Mouse (Mus musculus): ENCODE results near the gene Slc29a2. TPM values are rescaled to one million over a fixed set of nuclear protein-coding genes. Genes with fewer than 3 reads are reported as not detected.

The Slc29a2 gene
- polyA plus RNA-seq, 1 experiment from 2014 or later = 4.9 TPM

GRCm38 (mm10) chr19:5052166-5052822, 28.6 kb downstream of the Slc29a2 start:
- Histone ChIP-seq H3K27ac (no peak overlapping the region), H3K9ac (ENCODE audit: low read depth, low read length) (0 out of 2 replicates have a peak overlapping the region, but pooled peaks have one; percentile 13)

DNA sequence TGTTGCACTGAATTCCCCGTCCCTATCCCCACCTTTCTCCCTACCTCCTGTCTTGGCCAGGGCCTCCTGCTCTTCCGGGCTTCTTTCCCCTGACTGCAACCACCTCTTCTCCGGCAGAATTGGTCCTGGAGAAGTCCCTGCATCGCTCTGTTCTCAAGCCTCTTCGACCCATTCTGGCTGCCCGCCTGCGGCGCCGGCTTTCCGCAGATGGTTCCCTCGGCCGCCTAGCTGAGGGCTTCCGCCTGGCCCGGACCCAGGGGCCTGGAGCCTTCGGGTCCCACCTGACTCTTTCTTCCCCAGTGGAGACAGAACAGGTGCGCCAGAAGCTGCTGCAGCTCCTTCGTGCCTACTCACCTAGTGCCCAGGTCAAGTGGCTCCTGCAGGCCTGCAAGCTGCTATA, 29.2 kb downstream of the Slc29a2 start:
- no peak for TF ChIP-seq CTCF (IDR thresholded peaks at IDR 0.05; ENCODE audit: low read depth)

More at GRCm38 (mm10) chr19:5052166-5052822, 28.6 kb downstream of the Slc29a2 start:
- 0 out of 2 replicates have a peak, but pooled peaks cover 9% of the 10 kb centered on the region for H3K36me3 ChIP-seq (ENCODE audit: insufficient read depth, low read length)
- H3K4me3 ChIP-seq (replicated peaks; ENCODE audit: low read depth, low read length) = no peak overlapping the region
- DNase-seq (ENCODE audit: low spot score) (peak; percentile 34), ATAC-seq (replicated peaks; ENCODE audit: low FRiP score, low read depth) (no peak)
- no peak overlapping the region for H3K4me2 ChIP-seq (ENCODE audit: low read length)
- WGBS = 34% methylated on average over 25 of the region's 25 CpGs
- TF ChIP-seq CTCF (IDR thresholded peaks at IDR 0.05; ENCODE audit: low read depth) = no peak
- peaks cover 16% of the 10 kb centered on the region for H3K4me1 ChIP-seq (replicated peaks; ENCODE audit: insufficient read depth, low read length)
- H3K9me3 ChIP-seq (replicated peaks; ENCODE audit: low read length) = no peaks in the 10 kb centered on the region
- no peaks in the 10 kb centered on the region for H3K27me3 ChIP-seq (ENCODE audit: insufficient read depth, low read length)

DNA sequence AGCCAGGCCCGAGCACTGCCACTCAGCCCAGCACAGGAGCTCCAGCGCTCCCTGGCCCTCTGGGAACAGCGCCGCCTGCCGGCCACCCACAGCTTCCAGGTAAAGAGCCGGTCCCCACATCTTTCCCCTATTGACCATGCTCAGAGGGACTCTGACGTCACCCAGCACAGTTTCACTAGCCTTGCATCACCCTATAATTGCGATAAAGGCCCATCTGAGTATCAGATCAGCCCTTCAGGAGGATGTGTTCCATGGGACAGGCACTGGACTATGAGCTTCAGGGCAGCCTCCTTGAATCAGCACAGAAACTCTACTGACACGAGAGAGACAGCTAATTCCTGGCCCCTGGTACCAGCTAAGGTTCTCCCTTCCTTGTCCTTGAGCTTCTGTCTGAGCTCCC, 30.2 kb downstream of the Slc29a2 start:
- TF ChIP-seq CTCF (IDR thresholded peaks at IDR 0.05; ENCODE audit: low read depth) = peak; percentile 81
- no peak overlapping the region for H3K4me3 ChIP-seq (replicated peaks; ENCODE audit: low read depth, low read length)
- no peak overlapping the region for H3K27ac ChIP-seq
- H3K27me3 ChIP-seq (ENCODE audit: insufficient read depth, low read length) = no peaks in the 10 kb centered on the region
- H3K4me2 ChIP-seq (ENCODE audit: low read length) = no peak overlapping the region
- WGBS = 30% methylated on average over 9 of the region's 9 CpGs
- 0 out of 2 replicates have a peak, but pooled peaks cover 2% of the 10 kb centered on the region for H3K36me3 ChIP-seq (ENCODE audit: insufficient read depth, low read length)
- H3K9me3 ChIP-seq (replicated peaks; ENCODE audit: low read length) = no peaks in the 10 kb centered on the region
- H3K9ac ChIP-seq (ENCODE audit: low read depth, low read length) = no peak overlapping the region
- DNase-seq (ENCODE audit: low spot score) (peak; percentile 66), ATAC-seq (replicated peaks; ENCODE audit: low FRiP score, low read depth) (peak; percentile 8)
- peaks cover 26% of the 10 kb centered on the region for H3K4me1 ChIP-seq (replicated peaks; ENCODE audit: insufficient read depth, low read length)

More for the DNA sequence above, 29.2 kb downstream of the Slc29a2 start:
- Histone ChIP-seq H3K9me3 (replicated peaks; ENCODE audit: low read length) (no peaks in the 10 kb centered on the region), H3K4me2 (ENCODE audit: low read length) (no peak overlapping the region), H3K36me3 (ENCODE audit: insufficient read depth, low read length) (0 out of 2 replicates have a peak, but pooled peaks cover 3% of the 10 kb centered on the region), H3K27me3 (ENCODE audit: insufficient read depth, low read length) (no peaks in the 10 kb centered on the region), H3K4me3 (replicated peaks; ENCODE audit: low read depth, low read length) (no peak overlapping the region), H3K27ac (no peak overlapping the region), H3K4me1 (replicated peaks; ENCODE audit: insufficient read depth, low read length) (peaks cover 16% of the 10 kb centered on the region), H3K9ac (ENCODE audit: low read depth, low read length) (no peak overlapping the region)
- no peak for DNase-seq (ENCODE audit: low spot score)
- no peak for ATAC-seq (replicated peaks; ENCODE audit: low FRiP score, low read depth)
- 77% methylated on average over 17 of the region's 17 CpGs for WGBS

- Histone ChIP-seq H3K27me3 (ENCODE audit: insufficient read depth, low read length) (no peaks in the 10 kb centered on the region), H3K27ac (no peak overlapping the region), H3K9me3 (replicated peaks; ENCODE audit: low read length) (no peaks in the 10 kb centered on the region), H3K36me3 (ENCODE audit: insufficient read depth, low read length) (no peaks in the 10 kb centered on the region), H3K4me3 (replicated peaks; ENCODE audit: low read depth, low read length) (no peak overlapping the region), H3K9ac (ENCODE audit: low read depth, low read length) (no peak overlapping the region), H3K4me1 (replicated peaks; ENCODE audit: insufficient read depth, low read length) (peaks cover 37% of the 10 kb centered on the region), H3K4me2 (ENCODE audit: low read length) (no peak overlapping the region)
- ATAC-seq (replicated peaks; ENCODE audit: low FRiP score, low read depth) (peak; percentile 17; the same call in 1 of the 2 replicates), DNase-seq (ENCODE audit: low spot score) (peak; percentile 83)
- 9% methylated on average over 6 of the region's 6 CpGs for WGBS
- peak; percentile 76 for TF ChIP-seq CTCF (IDR thresholded peaks at IDR 0.05; ENCODE audit: low read depth)
Measured at GRCm38 (mm10) chr19:5056251-5056650, 32.6 kb downstream of the Slc29a2 start.

- H3K36me3 ChIP-seq (ENCODE audit: insufficient read depth, low read length) = no peaks in the 10 kb centered on the region
- H3K4me3 ChIP-seq (replicated peaks; ENCODE audit: low read depth, low read length) = no peak overlapping the region
- no peak for TF ChIP-seq CTCF (IDR thresholded peaks at IDR 0.05; ENCODE audit: low read depth)
- H3K27me3 ChIP-seq (ENCODE audit: insufficient read depth, low read length) = no peaks in the 10 kb centered on the region
- 26% methylated on average over 16 of the region's 16 CpGs for WGBS
- no peak overlapping the region for H3K9ac ChIP-seq (ENCODE audit: low read depth, low read length)
- peaks cover 30% of the 10 kb centered on the region for H3K4me1 ChIP-seq (replicated peaks; ENCODE audit: insufficient read depth, low read length)
- no peaks in the 10 kb centered on the region for H3K9me3 ChIP-seq (replicated peaks; ENCODE audit: low read length)
- ATAC-seq (replicated peaks; ENCODE audit: low FRiP score, low read depth) (no peak), DNase-seq (ENCODE audit: low spot score) (no peak)
- no peak overlapping the region for H3K4me2 ChIP-seq (ENCODE audit: low read length)
- H3K27ac ChIP-seq = peak overlapping the region; percentile 77
Measured at GRCm38 (mm10) chr19:5057876-5058775, 34.5 kb downstream of the Slc29a2 start.
